Mouse (Mus musculus): ENCODE data around the gene Rtl9.

Rtl9 gene

DNA sequence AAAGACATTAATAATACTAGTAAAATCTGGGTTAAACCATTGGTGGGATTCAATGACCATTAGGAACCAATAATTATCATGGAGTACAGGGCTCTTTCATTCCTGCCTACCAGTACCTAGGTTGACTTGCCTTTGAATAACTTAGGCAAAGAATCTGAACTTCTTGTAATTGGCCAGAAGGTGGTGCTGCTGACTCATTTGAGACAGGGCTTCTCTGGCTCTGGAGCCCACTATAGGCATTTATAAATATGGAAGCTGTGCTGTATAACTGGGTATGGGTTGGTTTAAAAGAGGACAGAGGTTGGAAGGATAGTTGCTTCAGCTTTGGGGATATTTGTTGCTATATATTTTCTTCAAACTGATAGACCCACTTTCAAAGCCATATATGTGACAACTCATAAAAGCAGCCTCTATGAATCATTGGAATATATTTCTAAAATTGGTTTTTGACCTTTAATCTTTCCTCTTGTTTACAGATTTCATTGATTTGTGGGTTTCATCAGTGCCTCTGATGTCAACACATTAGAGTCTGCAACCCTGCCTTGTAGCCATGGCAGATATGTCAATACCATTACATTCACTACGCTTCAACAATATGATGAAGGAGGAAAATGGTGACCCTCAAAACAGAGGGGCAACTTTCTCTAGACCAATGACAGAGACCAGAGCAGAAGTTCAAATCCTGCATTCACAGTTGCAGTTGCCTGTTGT lies at the start of gene Rtl9:
Gene Rtl9, plus strand, starts transcription at position 551 of the 711 bp plus-strand sequence.
- no peak for DNase-seq

DNA sequence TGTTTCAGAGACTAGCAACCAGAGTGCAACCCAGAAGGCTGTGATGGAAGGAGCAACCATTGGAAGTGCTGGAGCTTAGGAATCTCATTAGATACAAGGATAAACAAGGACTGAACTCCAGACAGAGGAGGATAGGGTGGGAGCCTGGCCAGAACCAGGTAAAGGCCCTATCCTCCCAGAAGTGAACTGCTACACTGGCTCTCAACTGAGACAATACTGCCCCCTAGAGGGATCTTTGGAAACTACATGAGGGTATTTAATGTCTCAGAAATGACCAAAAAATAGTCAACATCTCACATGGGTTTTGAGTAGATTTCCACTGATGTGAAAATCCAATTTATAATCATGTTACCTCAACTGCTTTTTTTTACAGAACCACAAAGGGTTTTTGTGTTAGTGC lies 47.9 kb upstream of the Rtl9 start:
- no peak for DNase-seq

DNA sequence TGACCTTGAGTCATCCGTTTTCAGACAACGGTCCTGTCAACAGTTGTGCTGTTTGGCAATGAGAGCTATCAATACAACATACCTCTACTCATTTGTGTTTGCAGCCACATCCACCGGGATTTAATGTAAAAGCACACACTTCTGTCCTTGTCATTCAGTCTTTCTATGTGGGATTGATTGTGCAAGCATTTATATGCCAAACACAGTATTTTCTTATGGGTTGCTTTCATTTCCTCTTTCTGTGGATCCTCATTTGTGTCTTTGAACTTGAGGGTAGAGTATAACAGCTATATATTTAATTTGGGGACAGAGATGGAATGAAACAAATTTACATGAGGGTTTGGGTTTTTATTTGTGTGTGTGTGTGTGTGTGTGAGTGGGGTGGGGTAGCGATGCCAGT lies 47.5 kb upstream of the Rtl9 start:
- DNase-seq: no peak

DNA sequence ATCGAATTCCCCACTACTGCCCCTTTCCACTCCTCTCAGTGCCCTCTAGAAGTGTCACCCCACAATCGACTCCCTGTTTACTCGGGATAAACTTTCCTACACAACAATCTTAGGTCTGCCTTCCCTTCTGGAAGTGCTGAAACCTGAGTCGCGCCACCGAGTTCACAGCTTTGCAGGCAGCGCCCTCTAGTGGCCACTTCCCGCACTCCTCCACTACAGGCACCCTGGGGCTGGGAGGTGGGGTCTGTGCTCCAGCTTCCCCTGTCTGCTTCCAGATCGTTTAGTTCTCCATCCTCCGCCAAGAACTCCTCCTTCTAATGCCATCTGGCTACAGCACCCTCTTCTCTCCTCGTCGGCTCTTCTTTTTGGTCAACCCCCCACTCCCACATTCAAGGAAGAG lies 40.6 kb upstream of the Rtl9 start:
- DNase-seq: peak; percentile 40

DNA sequence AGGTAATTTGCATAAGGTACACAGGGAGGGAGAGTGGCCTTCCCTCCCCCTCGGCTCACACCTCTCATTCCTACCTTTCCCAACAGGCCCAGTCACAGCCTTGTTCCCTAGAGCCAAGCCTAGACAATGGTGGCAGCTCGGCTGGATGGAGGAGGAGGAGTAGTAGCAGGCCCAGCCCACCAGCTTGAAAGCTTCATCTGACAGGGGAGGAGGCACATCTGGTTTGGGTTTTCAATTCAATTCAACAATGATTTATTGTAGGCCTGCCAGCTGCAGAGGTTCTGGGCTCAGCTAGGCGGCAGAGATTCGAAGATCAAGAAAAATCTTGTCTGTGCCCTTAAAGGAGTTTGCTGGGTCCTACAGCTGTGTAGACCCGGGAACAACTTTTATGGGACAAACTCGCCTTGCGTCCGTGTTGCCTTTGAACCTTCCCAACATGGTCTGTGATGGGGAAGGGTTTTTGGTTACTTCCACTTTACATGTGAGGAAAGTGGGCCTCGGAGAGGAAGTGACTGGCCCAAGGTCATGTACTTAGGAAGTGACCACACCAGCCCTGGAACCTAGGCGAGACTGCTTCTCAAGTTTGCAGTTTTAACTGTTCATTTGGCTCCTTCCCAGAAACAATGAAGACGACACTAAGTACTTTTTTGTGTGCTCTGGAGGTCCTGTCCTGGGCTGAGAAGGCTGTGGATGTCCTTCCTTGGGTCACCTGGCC lies 36.6 kb upstream of the Rtl9 start:
- no peak for DNase-seq

DNA sequence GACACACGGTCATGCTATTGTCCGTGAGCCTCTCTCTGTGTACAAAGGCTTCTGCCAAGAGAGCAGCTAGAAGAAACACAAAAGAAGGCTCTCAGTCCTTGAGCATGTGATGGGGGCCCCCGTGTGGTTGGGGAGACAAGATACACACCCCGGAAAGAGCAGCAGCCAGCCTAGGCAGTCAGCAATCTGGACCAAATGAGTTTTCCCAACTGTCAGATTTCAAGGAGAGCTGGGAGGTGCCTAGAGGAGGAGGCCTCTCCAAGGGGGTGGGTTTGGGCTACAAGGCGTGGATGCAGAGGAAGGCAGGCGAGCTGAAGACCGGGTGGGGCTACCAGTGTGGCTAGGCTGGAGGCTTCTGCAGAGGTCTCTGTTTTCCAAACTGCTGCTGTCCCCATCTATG lies 35.6 kb upstream of the Rtl9 start:
- DNase-seq: no peak

DNA sequence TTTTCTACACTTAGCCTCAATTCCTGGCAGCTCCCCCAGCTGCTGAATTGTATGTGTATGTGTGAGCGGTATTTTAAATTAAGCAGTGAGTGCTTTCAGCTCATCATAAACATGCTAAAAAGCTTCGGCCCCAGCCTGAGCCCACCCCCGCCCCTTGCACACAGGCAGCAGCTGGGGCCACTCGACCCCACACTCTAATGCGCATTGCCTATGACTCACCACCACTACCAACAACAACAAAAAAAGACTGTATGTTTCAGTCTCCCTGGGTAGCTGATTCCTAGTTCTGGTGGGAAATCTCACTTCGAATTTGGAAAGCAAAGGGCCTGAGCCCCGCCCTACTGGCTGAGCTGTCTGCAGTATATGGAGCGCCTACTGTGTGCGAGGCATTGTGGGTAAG lies 35.1 kb upstream of the Rtl9 start:
- DNase-seq: no peak

DNA sequence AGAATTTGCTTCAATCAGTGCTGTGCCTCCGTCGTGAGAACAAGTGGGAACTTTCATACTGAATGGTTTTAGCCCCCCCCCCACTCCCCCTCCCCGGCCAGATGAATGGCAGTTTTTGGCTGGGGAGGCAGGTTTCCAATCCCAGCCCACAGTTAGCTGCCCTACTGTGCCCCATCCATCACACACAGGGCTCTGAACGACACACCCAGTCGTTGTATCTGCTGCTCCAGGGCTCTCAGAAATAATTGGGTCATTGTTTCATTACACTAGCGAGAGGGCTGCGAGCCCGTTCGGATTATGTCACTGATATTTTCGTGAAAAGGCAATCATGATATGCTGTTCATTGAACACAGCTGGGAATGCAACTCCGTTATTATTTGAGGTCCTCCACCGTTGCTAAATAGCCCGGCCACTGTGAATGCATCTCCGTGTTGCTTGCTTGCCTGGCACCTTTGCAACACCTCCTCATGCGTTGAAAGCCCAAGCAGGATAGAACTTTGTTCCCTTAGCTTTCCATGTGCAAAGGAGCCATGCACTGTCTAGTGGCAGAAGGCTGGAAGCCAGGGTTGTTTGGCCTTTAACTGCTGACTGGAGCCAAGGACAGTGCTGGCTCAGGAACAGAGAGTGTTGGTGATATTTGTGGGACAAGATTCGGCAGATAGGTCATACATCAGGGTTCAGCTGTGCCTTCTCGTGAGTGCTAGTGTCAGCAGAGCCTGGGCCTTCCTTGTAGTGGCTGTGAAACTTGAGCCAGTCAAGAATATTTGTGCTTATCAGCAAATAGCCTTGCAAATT lies 32.9 kb upstream of the Rtl9 start:
- DNase-seq: no peak

DNA sequence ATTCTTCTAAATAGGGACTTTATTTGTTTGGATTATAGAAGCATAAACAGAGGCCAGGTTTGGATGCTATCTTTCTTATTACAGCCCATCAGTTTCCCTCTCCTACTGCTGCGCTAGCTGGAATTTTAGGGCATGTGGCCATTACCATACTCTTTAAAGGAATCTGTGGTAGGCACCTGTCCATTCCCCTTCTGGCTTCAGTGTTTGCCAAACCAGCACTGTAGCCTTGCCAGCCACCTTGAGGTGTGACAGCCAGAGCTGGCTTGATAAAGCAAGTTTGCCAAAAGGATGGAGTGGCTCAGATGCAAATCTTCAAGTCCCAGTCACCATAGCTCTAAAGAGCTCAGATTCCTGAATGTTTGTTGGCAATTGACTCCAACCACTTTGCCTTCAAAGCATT lies 32.3 kb upstream of the Rtl9 start:
- no peak for DNase-seq

DNA sequence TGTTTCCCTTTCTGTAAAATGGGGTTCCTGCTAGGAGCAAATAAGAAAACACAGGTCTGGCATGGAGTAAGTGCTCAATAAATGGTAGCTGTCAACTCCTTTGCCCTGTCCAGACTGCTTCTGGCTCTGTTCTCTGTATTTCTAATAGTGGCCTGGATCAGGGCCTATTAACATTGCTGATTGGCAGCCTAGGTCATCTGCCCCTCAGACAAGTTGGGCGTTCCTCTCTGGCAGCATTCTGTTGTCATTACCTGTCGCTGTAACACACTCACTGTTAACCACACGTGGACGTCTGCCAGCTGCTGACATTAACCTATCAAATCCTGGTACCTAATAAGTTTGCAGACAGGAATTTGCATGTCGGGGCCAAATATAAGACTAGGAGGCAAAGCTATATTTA lies 31.8 kb upstream of the Rtl9 start:
- DNase-seq: no peak

DNA sequence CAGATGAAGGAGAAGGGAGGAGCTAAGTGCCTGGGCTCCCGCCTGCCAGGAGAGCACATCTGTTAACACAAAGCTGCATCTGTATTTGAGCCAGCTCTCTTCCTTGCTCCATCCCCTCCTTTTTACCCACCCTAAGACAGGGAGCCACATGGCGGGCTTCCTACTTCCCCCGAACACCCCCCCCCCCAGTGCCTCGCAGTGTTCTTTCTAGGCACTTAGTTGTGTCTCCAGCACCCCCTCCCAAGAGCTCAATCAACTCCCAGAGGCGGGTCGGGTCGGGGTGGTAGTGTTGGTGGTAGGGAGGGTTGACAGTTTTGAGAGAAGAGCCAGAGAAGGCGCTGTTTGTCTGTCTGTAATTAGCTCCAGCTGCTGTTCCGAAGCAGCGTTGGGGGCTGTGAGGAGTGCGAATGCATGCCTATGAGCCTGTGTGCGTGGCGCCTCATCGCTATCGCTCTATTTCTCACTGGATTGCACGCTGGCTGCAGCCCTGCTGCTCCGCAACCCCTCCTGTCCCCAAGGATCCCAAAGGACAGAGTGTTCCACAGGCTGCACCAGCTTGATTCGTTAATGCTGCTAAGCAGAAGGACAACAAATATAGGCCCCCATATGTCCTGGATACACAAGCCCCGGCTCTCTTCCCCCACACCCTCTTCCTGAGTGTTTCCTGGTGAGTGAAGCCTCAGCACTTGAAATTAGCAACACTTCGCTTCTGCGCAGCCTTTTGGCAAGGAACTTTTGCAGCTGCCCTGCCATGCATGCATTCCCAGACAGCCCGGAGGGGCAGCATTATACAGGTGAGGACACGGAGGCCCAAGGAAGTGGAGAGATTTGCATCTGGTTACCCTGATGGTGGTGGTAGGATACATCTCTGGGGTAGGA lies 18.7 kb upstream of the Rtl9 start:
- DNase-seq: peak; percentile 23

DNA sequence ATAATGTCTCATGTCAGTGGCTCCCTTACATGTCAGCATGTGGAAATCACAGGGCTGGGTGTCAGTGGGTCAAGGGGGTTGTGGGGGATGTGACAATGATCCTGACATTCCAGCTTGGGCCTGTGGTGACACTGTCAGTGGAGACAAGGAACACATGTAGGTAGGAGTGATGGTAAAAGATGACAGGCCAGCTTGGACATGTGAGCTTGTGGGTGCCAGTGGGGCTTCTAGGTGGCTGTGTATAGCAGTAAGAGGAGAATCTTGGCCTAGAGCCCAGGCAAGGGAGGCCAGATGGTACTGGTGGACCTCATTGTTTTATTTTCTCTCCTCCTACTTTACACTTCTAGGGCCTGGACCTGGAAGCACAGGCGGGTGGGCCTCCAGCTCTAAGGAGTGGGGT lies 16.7 kb upstream of the Rtl9 start:
- no peak for DNase-seq

DNA sequence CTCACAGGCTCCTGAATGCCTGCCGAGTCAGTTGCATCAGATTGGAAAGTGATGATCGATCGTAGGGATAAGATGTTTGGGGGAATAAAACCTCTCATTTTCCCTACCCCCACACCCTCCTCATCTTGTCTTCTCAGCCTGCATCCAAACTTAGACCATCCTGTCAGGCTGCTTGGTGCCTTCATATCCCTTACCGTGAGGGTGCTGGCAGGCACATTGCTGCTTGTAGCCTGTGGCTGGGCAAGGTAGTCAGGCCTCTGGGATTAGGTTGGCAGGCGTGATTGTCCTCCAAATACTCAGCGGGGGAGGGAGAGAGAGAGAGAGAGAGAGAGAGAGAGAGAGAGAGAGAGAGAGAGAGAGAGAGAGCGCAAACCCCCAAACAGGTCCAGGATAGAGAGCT lies 11.2 kb upstream of the Rtl9 start:
- DNase-seq: peak; percentile 22

DNA sequence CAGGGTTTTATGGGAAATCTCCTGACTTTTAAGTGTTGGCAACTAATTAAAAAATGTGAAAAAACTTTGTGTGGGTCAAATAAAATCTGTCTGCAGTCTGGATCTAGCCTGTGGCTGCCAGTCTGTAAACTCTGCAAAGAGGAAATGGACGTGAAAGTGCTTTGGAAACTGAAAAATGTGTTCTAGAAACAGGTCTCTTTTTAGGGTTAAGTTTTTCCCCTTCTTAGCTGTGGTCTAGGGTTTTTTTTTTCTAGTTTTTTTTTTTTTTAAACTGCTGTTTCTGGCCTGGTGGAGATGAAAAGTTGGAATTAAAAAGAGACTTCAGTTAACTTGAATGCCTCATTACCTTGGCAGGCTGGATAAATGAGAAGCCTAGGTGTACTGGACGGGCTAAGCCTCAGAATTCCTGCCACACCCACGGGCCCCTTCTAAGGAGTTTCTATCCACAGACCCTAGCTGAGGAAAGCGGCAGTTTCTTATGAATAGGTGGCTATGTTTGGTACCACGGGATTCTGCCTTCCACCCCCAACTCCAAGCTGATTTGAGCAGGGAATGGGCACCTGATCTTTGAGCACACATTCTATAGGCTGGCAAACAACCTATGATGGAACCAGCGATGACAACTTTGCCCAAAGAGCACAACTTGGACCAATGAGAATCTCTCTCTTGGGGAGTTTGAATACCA lies 8.3 kb upstream of the Rtl9 start:
- no peak for DNase-seq

DNA sequence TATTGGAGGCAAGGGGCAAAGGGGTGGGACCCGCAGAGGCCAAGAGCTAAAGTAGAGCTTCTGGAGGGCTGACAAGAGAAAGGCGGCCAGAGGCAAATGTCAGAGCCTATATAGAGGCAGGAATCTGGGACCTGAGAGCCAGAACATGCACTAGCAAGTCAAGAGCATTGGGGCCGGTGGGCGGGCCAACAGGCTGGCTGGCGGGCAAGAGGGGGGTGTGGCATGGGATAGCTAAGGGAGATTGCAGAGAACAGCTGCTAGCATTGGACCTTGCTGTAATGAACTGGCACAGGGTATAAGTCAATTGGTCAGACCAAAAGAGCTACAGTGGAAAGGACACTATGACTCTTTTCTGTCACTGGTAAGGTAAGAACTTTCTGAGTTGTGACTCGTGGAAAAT lies 1.8 kb upstream of the Rtl9 start:
- DNase-seq: no peak

DNA sequence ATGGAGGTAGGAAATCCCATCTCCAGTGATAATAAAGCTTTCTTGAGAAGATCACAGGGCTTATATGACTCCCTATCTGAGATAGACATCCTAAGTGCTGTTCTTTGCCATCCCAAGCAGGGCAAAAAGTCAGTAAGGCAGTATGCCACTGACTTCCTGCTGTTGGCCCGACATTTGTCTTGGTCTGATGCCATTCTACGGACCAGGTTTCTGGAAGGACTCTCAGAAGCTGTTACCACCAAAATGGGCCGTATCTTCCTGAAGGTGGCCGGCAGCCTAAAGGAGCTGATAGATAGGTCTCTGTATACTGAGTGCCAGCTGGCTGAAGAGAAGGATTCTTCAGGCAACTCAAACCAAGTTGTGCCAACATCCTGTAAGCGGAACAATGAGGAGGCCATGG lies 3.8 kb downstream of the Rtl9 start:
- no peak for DNase-seq

DNA sequence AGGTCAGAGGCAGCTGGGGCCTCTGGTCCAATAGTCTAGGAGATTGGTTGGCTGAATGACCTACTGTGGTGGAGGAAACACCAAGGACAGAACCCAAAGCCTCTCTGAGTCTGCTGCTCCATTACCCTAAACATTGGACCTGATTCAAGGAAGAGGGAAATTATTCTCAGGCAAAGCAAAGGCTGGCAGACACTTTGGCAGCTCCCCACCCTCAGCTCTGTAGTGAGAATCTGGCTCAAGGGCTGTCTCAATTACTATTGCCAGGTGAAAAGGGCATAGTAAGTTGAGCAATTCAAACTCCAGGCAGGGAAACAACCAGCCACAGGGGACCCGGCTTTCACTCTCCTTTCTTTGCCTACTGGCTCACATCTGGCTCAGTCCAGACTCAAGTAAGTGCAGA lies 6.5 kb downstream of the Rtl9 start:
- DNase-seq: no peak

DNA sequence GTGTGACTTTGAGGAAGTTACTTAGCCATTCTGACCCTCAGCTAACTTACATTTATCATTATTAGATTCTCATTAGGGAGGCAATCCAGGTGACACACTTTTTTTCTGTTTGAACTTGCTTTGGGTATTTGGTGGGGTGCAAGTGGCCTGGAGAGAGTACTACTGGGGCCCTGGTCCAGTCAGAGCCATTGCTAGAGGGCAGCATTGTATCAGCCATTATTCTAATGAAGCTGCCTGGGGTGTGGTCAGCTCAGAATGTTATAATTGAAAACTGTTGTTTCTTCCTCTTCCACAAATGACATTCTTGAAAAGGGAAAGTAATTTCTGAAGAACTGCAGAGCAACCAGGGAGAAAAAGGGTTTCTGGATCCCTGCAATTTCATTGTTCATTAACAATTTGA lies 13.2 kb downstream of the Rtl9 start:
- no peak for DNase-seq
